Mouse (Mus musculus) CD4-positive helper T cell, adult 2 months (primary cell): ENCODE measurements around the gene March2.
"Not testable (repeated sequence)": the region's sequence is repeated elsewhere in the genome, so short reads cannot be mapped to it uniquely, and the experiment has no call there.

Experiments used
- DNase-seq: peaks from one replicate; pipeline ENCODE4 v3.0.0-alpha.2; 2012; ENCODE audit warnings: low read depth, missing footprints, low spot score

The March2 gene

DNA sequence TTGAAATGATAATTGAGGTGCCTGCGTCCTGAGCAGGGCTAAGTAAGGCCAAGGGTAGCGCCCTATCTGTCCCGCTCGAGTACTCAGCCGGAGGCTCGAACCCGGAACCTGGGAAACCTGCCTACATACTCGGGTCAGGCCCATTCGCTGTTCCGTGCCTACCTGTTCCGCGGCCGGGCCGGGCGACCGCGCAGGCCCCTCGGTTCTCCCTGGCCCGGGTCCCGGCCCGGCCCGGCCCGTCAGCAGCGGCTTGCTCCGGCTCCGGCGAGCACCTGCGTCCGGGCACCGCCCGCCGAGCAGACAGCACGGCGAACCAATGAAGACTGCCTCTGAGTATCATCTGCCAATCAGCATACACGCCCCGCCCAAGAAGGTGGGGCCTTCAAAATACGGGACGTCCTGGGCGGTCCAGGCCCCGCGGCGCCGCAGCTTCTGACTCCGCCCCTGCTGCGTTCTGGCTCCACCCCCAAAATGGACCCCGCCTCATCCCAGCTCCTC is at the start of gene March2:
TSS of gene March2 (minus strand) at position 287 of the 498 bp plus-strand sequence.
- peak; percentile 96 for DNase-seq

DNA sequence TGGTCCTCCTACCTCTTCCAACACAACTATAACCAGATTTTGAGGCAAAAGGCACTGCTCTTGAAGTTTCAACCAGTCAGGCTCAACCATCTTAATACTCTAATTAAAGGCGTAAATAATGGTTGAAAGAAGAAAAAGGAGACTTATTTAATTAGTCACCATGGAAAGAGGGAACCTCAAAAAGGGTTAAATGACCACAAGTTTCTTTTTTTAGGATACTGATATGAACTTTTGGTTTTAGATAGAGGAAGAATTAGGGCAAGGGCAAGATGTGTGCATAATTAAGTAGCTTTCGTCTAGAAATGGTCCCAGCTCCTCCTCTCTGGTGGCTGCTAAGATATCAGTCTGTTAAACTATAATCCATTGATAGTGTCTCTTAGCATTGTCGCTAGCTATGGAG is 47.9 kb upstream of the March2 start:
- DNase-seq, result no peak

DNA sequence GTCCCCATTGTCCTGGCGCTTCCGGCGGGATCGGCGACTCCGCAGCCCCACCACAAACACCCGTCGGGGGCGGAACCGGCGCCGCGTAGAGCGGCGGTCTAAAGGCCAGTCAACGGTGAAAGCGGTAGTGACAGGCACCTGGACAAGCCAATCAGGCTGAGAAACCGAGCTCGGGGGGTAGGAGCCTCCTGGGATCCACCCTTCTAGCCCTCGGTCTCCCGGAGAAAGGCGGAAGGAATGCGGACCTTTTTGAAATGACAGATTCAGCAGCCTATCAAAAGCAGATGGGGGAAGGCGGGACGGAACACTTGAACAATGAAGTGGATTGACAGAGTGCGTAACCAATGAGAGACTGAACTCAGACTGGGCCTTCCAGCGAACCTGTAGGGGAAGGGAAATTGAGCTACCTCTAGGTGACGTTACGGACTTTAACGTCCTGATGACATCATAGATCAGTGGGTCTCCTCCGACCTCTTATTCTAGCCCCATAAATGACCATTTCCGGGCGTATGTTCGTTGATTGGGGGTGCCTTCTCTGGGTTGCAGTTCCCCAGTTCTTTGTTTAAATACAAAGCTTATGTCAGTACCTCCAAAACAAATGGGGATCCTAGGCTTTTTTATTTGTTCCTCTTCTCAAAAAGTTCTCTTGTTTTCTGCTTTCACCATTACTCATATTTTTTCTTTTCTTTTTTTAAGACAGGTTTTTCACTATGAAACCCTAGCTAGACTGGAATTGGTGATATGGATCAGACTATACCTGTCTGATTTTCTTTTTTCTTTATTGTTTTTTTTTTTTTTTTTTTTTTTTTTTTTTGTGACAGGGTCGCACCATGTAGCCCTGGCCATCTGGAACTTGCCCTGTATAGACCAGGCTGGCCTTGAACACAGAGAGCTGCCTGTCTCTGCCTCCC is 42.0 kb upstream of the March2 start, which contains the start of gene Rab11b:
TSS of gene Rab11b (minus strand) at position 276 of the 911 bp plus-strand sequence.
- DNase-seq, result peak; percentile 100

DNA sequence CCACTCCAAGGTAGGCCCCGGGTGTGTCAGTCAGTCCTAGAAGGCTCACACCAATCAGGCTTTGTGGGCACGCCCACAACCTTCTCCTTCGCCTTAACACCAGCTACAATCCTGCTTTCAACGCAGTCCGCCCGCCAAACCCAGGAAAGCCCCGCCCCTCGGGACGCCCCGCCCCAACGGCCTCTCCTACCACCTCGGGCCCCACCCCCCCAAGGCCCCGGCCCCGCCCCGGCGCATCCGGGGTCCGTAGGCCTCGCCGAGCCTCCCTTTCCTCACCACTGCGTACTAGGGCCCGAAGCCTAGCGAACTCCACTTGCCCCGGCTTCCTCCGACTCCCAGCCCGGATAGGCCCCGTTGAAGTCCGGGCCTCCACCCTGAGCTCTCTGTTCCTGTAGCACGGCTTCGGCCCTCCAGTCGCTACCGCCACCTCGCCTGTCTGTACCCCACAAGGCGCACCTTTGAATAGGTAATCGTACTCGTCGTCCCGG is 41.3 kb upstream of the March2 start:
- peak; percentile 88 for DNase-seq

DNA sequence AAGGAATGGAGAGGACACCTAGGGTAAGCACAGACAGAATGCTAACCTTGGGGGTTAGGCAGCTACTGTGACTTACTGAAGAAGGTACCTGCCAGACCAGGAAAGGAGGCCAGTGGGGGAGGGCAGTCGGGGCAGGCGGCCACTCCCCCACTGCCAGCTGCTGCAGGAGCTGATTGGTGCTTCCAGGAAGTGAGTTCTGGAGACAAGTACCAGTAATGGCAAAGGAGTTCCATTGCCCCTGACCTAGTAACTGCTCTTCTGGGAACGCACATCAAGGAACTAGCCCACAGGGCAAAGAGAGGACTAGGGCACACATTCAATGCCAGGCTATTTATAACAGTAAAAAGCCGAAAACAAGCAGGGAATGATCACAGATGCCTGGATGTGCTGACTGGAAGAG is 38.8 kb upstream of the March2 start:
- no peak for DNase-seq

DNA sequence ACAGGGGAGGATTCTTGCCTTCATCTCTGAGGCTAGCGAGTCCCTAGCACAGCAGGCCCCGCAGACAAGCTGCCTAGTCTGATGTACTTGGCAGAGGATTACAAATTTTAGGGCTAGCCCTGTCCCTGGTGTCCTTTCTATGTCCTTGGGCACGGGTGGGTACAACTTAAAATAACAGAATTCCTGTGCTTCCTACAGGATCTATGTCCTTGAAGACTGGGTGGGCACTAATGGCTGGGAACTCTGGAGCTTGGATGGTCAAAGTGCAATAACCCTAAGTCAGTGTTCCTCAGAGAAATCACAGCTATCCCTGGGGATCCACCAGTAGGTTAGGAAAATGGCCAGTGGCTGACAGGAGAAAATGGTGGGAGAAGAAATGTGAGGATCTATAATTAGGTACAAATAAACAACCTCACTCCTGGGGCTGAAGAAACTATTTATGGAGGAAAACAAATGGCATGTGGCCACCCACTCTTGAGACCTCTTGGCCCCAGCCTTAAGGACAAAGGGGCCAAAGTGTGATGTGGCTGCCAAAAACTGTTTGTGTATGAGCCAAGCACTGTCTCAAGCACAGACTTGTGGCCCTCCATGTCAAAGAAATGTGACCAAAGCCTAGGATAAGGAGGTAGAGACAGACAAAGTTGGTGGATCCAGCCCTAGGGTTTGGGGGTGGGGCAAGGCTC is 37.8 kb upstream of the March2 start:
- no peak for DNase-seq

DNA sequence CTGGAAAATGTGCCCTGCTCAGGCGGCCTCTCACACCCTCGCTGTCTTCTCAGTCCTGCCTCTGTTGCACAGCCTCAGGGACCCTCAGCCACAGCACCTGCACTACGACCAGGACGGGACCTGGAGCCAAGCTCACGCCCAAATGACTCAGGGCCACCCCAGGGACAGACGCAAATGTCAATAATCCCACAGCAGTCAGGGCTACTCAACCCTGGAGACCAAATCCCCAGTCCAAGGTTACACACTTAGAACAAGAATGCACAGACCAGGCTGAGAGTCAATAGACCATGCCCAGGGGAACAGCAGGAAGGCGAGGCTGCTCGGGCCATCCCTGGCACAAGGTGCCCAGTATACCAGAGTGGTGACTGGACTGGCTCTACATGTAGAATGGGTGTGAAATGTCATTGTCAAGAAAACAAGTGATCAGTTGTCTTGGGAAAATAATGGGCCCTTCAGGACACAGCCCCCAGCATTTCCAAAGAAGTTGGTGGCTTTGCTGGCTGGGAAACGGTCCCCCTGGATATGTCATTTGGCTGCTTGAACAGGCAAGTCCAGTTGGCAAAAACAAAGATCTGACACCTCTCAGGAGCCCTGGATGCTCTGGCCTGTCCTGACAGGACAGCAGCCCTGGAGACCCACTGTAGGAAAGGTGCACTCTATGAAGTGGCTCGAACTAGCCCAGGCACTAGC is 37.1 kb upstream of the March2 start:
- DNase-seq, result no peak

DNA sequence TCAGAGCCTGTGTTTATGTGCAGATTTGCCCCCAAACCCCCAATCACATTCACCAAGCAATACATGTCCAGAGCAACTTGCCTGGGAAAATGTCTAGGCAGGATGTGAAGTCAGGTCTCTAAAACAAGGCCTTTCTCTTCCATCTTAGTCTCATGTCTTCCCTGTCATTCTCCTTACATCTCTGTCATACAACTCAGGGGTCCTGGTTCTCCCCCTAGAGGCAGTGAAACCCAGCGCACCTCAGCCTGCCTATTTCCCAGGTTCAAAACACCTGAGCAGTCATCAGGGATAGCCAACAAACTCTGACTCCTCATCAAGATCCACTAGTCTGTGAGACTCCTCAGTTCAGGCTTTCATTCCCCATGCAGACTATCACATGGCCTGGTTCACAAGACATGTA is 36.2 kb upstream of the March2 start:
- no peak for DNase-seq

DNA sequence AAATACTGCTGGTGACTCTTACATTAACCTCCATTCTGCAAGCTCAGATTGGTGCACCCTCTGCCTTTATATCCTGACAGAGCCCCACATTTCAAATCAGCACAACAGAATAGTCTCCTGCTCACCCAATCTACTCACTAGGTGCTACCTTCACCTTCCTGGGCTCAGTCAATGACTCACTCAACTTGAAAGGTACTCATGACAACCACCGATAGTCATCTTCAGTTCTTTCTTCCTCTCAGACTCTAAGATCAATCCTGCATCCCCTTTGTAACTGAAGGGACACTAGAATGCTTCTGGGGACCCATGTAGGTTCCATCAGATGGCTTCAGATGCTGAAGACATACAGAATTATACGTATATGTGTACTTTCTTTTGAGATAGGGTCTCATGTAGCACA is 33.8 kb upstream of the March2 start:
- peak; percentile 50 for DNase-seq

DNA sequence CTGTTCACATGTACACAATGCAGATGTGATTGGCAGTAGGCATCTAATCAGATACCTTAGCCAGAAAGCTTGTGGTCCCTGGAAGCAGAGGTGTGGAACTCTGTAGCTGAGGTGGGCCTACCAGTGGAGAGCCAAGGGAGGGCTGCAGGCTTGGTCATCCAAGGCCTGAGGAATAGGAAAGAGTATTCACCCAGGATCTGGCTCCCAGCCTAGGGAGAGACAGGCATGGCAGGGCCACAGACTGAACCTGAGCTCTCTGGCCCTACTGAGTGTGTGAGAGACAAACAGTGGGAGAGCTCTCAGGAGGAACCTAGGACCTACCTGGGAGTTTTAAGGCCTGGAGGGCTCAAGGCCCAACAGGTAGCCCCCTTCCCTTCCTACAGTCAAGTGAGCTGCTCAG is 32.7 kb upstream of the March2 start:
- no peak for DNase-seq

DNA sequence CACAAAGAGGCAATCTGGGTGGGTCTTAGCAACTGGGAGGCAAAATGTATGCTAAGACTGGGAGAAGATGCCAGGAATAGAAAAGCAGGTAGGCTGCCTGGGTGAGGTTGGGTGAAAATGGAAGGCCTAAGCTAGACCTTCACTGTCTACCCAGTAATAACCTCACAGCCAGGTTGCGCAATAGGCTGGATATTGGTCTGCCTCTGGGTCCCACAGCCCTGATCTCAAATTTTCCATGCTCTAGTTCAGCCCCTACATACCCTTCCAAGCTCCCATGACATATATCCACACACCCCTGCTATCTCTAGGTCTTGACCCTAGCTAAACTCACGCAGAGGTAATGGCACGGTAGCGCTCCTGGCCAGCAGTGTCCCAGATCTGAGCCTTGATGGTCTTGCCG is 31.0 kb upstream of the March2 start:
- DNase-seq, result no peak

DNA sequence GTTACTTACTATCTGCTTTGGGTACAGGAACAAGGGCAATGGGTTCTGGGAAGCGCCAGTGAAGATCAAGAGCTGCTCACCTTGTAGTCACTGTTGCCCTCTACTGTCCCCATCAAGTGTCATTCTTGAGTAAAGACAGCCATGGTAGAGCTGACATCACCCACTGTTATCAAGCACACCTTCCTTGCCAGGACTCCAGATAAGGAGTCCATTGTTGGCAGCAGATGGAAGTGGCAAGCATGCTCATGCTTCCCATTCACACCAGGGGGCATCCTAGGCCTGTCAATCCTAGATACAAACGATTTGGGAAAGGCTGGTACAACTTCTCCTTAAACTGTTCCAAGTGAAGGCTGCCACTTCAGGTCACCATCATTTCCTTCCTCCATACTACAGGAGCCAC is 27.5 kb upstream of the March2 start:
- DNase-seq, result no peak

DNA sequence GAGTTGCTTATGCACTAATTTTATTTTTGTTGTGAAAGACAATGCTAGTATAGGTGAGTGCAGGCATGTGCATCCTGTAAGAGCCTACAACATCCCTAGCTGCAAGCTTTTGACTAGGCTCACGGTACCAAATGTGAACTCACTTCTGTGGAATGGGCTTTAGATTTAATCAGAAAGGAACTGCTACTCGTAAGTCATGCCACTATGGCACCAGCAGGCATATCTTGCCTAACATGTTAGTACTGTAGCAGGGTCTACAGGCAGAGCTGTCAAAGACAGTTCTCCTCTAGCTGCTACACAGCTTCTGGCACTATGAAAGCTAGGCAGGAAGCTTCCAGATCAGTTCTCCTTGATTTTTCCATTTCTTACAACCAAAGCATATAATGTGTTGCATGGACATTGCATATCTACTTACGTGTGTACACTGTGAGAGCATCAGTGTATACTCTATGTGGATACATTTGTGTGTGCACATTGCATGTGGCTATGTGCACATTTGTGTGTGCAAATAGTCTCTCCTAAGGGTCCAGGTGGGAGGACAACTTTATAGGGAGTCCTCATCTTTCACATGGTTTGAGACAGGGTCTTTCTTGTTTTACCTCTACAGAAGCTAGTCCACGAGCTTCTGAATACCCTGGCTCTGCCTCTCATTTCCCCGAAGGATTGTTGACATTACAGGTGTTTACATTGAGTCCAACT is 26.4 kb upstream of the March2 start:
- no peak for DNase-seq

DNA sequence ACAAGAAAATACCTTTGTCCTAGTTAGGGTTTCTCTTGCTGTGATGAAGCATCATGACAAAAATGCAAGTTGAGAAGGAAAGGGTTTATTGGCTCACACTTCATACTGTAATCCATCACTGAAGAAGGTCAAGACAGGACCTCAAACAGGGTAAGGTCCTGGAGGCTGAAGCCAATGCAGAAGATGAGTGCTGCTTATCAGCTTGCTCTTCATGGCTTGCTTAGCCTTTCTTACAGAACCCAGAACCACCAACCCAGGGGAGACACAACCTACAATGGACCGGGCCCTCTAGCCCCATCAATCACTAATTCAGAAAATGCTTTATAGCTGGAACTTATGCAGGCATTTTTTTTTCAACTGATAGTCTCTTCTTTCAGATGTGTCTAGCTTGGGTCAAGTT is 23.9 kb upstream of the March2 start:
- DNase-seq, result no peak

DNA sequence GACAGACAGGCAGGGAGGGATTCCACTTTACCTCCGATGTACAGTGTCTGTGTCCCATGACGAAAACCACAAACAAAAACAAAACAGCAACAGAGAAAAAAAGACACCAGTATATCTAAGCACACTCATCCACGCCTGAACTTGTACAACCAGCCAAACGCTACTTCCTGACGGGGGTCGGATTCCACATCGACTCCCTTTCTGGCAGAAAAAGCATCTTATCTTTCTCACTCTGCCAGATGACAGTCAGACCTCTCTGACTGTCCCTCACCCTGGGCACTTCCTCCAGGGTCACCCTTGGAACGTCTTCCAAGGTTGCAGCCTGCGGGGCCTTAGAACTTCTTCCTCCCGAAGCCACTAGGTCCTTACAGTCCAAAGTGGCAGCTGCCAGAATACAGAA is 15.1 kb upstream of the March2 start:
- DNase-seq, result not testable (repeated sequence)

DNA sequence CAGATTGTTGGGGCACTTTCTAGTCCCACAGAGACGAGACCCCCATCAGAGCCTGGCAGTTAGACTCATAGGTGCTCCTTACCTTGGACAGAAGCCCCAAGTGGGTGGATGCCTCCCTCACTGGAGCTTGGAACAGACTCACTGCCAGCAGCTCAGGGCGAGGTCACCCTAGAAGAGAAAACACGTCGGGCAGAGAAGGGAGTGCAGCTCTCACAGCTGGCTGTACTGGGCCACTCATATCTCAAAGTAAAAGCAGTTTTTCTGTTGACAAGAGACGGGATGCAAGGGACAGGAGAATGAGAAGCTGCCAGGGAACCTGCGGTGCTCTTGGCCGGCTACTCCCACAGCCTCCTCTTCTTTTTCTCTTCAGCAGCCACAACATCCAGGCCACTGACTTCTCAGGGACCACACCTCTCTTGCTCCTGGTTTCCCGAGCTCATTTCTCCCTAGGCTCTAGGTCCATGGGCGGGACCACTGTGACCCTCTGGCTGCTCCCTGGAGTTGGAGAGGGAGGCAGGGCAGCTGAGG is 14.2 kb upstream of the March2 start:
- not testable (repeated sequence) for DNase-seq

DNA sequence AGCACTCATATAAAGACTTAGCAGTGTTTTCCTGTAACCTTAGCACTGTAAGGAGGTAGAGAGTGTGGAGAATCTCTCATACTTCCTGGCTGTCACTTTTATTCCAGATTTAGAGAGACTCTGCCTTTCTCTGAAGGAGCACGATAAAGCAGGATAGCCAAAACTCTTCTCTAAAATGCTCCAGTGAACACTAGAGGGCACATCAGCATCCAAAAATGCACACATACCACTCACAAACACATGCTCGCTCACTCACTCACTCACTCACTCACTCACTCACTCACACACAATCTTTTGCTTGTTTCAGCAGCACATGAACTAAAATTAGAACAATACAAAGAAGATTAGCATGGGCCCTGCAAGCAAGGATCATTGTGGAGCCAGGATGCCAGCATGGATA is 10.7 kb upstream of the March2 start:
- peak; percentile 23 for DNase-seq

DNA sequence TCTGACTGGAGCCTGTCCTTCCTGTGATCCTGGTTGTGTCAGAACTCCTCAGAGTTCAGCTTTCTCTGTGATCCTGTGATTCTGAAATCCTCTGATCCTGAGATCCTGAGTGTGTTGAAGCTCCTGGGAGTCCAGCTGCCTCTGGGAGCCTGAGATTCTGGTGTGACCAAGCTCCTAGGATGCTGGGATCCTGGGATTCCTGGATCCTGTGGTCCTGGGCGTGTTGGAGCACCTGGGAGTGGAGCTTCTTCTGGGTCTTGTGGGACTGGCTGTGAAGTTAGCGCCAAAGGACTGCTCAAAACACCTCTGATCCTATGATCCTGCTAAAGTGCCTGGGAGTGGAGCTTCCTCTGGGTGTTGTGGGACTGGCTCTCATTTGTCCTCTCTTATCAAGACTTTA is 9.9 kb upstream of the March2 start:
- DNase-seq, result no peak

DNA sequence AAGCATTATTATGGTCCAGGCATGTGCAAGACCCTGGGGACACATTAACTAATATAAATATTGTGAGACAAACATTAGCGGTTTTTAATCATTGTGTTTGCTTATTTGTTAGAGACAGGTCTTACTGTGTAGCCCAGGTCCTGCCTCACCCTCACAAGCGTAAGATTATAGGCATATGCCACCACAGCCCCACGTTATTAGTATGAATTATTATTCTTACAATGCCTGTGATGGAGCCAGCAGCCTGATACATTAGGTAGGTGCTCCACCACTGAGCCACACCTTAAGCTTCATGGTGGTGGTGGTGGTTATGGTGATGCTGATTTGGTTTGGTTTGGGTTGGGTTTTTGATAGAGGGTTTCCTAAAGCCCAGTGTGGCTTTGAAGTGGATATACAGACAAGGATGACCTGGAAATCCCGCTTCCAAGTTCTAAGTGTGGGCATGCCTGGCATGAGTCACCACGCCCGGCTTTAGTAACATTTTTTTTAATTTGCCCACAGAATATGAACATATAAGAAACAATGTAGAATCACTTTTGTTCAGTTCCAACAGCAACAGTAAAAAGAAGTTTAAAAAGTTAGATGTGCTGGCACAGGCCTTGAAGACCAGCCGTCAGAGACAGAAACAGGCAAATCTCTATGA is 1.4 kb upstream of the March2 start:
- no peak for DNase-seq

DNA sequence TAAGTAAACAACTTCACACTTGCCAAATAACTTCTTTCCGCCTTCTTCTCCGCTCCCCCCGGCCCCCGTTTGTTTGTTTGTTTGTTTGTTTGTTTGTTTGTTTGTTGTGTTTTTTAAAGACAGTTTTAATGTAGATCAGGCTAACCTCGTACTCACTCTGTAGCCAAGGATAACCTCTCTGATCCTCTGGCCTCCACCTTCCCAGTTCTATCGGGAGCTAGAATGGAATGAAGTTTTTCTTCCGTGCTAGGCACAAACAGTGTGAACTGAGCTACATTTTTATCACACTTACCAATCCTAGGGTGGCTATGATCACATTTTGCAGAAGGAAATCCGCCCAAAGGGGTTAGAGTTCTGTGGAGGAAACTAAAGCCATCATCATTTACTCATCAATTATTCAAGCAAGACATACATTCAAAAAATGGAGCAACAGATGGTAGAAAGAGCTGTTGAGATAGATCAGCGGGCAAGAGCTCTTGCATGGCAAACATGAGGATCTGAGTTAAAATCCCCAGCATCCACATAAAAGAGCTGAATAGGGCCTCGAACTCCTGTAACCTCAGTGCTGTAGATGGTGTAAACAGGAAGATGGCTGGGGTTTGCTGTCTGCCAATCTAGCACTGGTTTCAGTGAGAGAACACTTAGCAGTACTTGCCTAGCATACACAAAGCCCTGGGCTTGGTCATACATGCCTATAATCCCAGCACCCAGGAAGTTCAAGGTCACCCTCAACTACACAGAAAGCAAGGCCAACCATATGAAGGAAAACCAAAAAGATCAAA is 665 bp upstream of the March2 start:
- peak; percentile 8 for DNase-seq
